Mouse (Mus musculus) splenic B cell, adult 2 months (primary cell): ENCODE data around the gene Cth.
"Not testable (repeated sequence)": the region's sequence is repeated elsewhere in the genome, so short reads cannot be mapped to it uniquely, and the experiment has no call there.

Source experiments
- DNase-seq: peaks from one replicate; pipeline ENCODE4 v3.0.0-alpha.2; 2011; ENCODE audit warnings: low read depth, low spot score
- H3K27me3 ChIP-seq: 2 replicates; pipeline ENCODE4 v1.6.1; 2012; ENCODE audit warnings: mild to moderate bottlenecking, low read length, moderate library complexity, mixed read lengths; ENCODE audit not compliant: control insufficient read depth, poor library complexity, insufficient read depth, severe bottlenecking
- H3K36me3 ChIP-seq: 2 replicates; pipeline ENCODE4 v1.6.1; 2012; ENCODE audit warnings: mild to moderate bottlenecking, low read length, moderate library complexity, mixed read lengths; ENCODE audit not compliant: control insufficient read depth, poor library complexity, insufficient read depth, severe bottlenecking

Cth gene

DNA sequence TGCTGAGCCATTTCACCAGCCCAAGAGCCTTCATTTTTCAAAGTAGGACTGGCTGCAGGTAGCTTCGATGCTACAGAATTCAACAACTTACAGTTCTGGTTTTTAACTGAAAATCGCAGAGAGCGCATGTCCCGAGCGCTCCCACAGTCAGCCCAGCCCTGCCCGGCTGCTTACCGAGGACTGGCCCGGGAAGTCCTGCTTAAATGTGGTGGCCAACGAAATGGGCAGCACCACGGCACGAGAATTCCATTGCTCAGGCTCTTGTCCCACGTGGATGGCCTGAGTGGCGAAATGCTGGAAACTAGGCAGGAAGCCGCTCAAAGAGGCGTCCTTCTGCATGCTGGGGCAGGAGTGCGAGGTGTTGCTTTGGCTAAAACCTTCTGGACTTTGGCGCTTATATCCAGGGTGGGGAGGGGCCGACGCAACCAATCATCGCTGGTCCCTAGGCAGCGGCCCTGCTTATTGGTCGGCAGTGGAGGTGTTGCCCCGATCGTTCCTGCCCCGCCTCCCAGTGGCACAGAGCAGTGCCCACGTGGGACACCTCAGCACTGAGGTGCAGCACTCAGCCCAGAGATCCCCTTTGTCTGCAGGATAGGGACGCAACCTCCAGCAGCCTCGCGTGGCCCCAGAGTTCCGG lies at the start of gene Cth:
Cth (minus strand) TSS at position 386 of the 637 bp plus-strand sequence.
- Histone ChIP-seq H3K36me3 (no peaks in the 10 kb centered on the region), H3K27me3 (no peaks in the 10 kb centered on the region)
- DNase-seq, result peak; percentile 73

GRCm38 (mm10) chr3:157973236-157973635 lies 48.4 kb upstream of the Cth start:
- H3K36me3 ChIP-seq, result peaks cover 6% of the 10 kb centered on the region; the same call in 1 of the 2 replicates
- no peaks in the 10 kb centered on the region for H3K27me3 ChIP-seq
- peak; percentile 5 for DNase-seq

GRCm38 (mm10) chr3:157971151-157971550 lies 46.3 kb upstream of the Cth start:
- DNase-seq, result no peak
- no peaks in the 10 kb centered on the region for H3K27me3 ChIP-seq

DNA sequence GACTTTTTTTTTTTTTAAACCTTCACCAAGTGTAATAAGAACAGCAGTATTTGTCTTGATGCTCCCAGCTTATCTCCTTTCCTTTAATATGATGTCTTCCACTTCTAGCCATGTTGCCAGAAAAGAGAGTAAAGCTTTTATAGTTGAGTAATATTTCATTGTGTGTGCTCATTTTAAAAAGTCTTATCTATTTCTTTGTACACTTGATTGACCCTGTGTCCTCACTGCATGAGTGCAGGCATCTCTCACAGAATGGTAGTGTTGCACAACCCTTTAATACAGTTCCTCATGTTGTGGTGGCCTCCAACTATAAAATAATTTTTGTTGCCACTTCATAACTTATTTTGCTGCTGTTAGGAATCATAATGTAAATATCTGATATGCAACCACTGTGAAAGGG lies 32.4 kb upstream of the Cth start:
- DNase-seq, result no peak
- H3K36me3 ChIP-seq, result no peaks in the 10 kb centered on the region

More at GRCm38 (mm10) chr3:157971151-157971550, 46.3 kb upstream of the Cth start:
- 0 out of 2 replicates have a peak, but pooled peaks cover 4% of the 10 kb centered on the region for H3K36me3 ChIP-seq

DNA sequence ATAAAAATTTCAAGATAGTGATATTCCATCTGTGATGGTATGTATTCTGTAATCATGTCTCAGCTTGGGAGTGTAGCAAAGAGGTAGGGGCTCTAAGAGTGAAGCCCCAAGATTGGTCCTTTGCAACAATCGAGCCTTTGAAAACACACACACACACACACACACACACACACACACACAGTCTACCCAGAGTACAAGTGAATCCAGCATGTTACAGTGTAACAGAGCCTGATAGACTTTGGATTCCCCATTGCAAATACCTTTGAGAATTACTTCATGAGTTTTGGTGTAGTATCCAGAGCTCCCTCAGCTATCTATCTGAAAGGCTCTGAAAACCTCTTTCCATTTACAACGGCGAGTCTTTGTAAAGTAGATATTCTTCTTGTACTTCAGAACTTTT lies 31.3 kb upstream of the Cth start:
- no peaks in the 10 kb centered on the region for H3K27me3 ChIP-seq
- H3K36me3 ChIP-seq, result no peaks in the 10 kb centered on the region
- no peak for DNase-seq

More for the DNA sequence above, 32.4 kb upstream of the Cth start:
- no peaks in the 10 kb centered on the region for H3K27me3 ChIP-seq

GRCm38 (mm10) chr3:157955466-157955865 lies 30.6 kb upstream of the Cth start:
- Histone ChIP-seq H3K27me3 (no peaks in the 10 kb centered on the region), H3K36me3 (no peaks in the 10 kb centered on the region)
- DNase-seq, result no peak

GRCm38 (mm10) chr3:157952716-157953115 lies 27.8 kb upstream of the Cth start:
- no peaks in the 10 kb centered on the region for H3K36me3 ChIP-seq
- no peak for DNase-seq
- H3K27me3 ChIP-seq, result no peaks in the 10 kb centered on the region

DNA sequence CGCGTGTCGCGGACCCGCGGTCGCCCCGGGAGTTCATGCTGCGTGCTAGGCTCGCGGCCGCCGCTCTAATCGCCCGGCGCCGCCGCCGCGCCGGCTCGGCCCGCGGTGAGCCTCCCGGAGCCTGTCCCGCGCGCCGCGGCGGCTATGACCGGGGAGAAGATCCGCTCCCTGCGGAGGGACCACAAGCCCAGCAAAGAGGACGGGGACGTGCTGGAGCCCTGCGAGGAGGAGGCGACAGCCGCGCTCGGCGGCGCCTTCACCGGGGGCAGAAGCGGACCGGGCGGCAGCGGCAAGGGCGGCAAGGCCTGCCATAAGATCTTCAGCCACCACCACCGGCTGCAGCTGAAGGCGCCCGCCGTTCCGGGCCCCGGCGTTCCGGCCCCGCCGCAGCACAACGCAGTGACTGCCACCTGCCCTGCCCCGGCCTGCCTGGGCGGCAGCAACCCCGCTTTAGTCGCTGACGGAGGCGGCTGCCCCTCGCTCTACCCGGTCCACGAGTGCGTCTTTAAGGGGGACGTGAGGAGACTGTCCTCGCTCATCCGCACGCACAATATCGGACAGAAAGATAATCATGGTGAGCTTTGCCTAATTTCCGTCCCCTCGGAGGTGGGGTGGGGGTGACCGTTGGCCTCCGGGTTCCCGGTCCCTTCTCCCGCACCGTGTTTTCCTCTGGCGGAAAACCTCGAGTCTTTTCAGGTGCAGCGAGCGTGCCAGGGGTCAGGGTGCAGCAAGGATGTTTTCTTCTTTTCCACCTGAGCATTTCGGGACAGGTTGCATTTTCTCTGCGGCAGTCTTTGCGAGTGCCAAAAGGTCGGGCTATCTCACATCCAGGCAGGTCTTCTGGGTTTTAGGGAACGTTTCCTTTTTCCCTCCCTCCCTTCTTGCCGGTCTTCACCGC lies 22.8 kb upstream of the Cth start:
- DNase-seq, result no peak
- Histone ChIP-seq H3K36me3 (no peaks in the 10 kb centered on the region), H3K27me3 (no peaks in the 10 kb centered on the region)

- Histone ChIP-seq H3K36me3 (no peaks in the 10 kb centered on the region), H3K27me3 (no peaks in the 10 kb centered on the region)
- peak; percentile 95 for DNase-seq
These were observed 22.0 kb upstream of the Cth start, which contains the start of gene Ankrd13c for GRCm38 (mm10) chr3:157946843-157947358. TSS of gene Ankrd13c (plus strand) at chr3:157947239.

DNA sequence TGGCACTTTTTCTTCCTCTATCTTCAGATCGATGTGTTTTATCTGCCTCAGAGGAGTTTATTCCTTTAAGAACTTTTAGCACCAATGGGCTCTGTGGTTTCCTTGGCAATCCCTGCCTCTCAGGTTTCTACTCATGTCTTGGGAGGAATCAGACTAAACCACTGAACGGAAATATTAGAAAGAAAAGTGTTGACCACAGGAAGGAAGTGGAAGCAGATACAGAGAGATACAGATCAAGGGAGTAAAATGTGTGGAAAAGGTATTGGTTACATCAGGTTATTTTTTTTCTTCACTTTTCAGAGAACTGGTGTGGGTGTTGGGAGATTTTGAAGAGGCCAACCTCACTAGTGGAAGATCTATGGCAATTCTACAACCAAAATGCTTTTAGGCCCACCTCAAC lies 13.7 kb upstream of the Cth start:
- peaks cover 1% of the 10 kb centered on the region; the same call in 1 of the 2 replicates for H3K27me3 ChIP-seq
- DNase-seq, result no peak

DNA sequence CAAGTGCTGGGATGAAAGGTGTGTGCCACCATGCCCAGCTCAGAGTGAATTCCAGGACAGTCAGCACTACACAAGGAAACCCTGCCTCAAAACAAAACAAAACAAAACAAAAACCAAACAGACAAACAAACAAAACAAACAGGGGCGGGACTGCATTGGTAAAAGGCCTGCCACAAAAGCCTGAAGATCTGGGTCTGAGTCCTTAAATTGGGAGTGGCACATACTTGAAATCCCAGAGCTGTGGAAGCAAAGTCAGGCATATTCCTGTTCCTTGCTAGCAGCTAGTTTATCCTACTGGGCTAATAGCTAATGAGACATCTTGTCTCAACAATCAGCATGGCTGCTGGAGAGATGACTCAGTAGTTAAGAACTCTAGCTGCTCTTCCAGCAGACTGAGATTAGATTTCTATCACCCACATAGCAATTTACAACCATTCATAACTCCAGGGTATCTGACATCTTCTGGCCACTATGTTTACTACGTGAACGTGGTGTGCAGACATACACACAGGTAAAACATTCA lies 9.5 kb upstream of the Cth start:
- Histone ChIP-seq H3K36me3 (no peaks in the 10 kb centered on the region), H3K27me3 (peaks cover 1% of the 10 kb centered on the region; the same call in 1 of the 2 replicates)
- no peak for DNase-seq

More for the DNA sequence above, 13.7 kb upstream of the Cth start:
- H3K36me3 ChIP-seq, result no peaks in the 10 kb centered on the region

DNA sequence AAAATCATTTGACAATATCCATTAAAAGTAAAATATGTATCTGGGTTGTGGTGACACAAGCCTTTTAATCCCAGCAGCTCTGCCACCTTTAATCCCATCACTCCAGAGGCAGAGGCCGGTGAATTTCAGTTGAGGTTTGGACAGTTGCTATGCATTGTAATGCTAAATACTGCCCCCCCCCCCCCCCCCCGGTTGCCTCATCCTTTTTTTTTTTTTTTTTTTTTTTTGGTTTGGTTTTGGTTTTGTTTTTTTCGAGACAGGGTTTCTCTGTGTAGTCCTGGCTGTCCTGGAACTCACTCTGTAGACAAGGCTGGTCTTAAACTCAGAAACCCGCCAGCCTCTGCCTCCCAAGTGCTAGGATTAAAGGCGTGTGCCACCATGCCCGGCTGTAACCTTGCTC lies 8.3 kb upstream of the Cth start:
- DNase-seq, H3K27me3 ChIP-seq, H3K36me3 ChIP-seq: not testable (repeated sequence)

DNA sequence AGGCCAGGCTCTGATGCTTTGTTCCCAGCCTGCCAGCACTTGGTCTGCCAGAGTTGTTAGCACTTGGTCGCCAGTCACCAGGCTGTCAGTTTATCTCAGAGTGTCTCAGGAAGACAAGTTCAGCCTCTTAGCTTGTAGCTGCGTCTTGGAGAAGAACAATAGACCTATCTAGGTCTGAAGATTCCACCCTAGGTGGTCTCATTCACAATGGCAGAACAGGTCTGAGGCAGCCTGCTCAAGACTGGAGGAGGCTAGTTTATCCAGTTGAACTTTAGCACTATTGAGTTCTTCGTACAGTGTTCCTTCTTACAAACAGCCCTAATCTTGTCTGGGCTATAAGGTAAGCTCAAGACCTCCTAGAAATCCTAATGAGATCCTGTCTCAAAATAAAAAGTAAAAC lies 7.2 kb upstream of the Cth start:
- H3K27me3 ChIP-seq, result peaks cover 1% of the 10 kb centered on the region; the same call in 1 of the 2 replicates
- no peak for DNase-seq
- H3K36me3 ChIP-seq, result no peaks in the 10 kb centered on the region

DNA sequence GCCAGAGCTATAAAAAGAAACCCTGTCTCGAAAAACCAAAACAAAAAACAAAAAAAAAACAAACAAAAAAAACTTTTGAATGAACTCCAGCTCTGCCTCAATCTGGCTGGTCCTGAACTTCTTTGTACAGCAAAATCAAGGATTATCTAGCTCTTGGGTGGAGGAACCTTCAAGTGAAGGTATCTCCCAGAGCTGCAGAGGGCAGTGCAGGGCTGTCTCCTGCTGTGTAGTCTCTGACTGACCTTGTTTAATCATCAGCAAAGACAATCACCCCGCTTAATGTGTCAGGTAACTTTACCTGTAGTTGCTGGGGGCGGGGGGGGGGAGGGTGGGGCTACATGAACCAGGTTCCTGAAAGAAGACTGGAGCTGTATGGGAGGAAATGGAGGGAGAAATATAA lies 6.7 kb upstream of the Cth start:
- DNase-seq, result peak; percentile 17
- H3K36me3 ChIP-seq, result no peaks in the 10 kb centered on the region
- peaks cover 1% of the 10 kb centered on the region; the same call in 1 of the 2 replicates for H3K27me3 ChIP-seq

GRCm38 (mm10) chr3:157929417-157929816 lies 4.5 kb upstream of the Cth start:
- H3K27me3 ChIP-seq, result no peaks in the 10 kb centered on the region
- no peaks in the 10 kb centered on the region for H3K36me3 ChIP-seq
- DNase-seq, result no peak
